Mouse (Mus musculus) mature B cell (primary cell): ENCODE measurements around the gene Ppt1.
"Not testable (repeated sequence)": the region's sequence is repeated elsewhere in the genome, so short reads cannot be mapped to it uniquely, and the experiment has no call there.

Source experiments
- in situ Hi-C: fragments of 300-500 bp; cut with MboI; formaldehyde crosslinking; loops from 2 replicates; pipeline ENCODE4 v1.14.3; 2019

Ppt1 gene

GRCm38 (mm10) chr4:122835530-122836402 is at the start of gene Ppt1:
Gene Ppt1, plus strand, starts transcription at chr4:122836242.
- in situ Hi-C loops: no loop called here

- in situ Hi-C loops: no loop called here
These were observed 46.5 kb upstream of the Ppt1 start for GRCm38 (mm10) chr4:122789335-122790089.

GRCm38 (mm10) chr4:122808108-122808507 is 27.9 kb upstream of the Ppt1 start:
- in situ Hi-C loops: no loop called here

GRCm38 (mm10) chr4:122811180-122811579 is 24.9 kb upstream of the Ppt1 start:
- in situ Hi-C loops: no loop called here

GRCm38 (mm10) chr4:122811824-122812223 is 24.2 kb upstream of the Ppt1 start:
- in situ Hi-C loops: no loop called here

GRCm38 (mm10) chr4:122816202-122816601 is 19.8 kb upstream of the Ppt1 start:
- in situ Hi-C loops: no loop called here

GRCm38 (mm10) chr4:122820941-122821340 is 15.1 kb upstream of the Ppt1 start:
- in situ Hi-C loops: not testable (repeated sequence)

- in situ Hi-C loops: no loop called here
These were observed 8.4 kb upstream of the Ppt1 start for GRCm38 (mm10) chr4:122827651-122828050.

GRCm38 (mm10) chr4:122829339-122829738 is 6.7 kb upstream of the Ppt1 start:
- in situ Hi-C loops: no loop called here

- in situ Hi-C loops: no loop called here
These were observed 4.2 kb upstream of the Ppt1 start for GRCm38 (mm10) chr4:122831888-122832287.

- in situ Hi-C loops: no loop called here
These were observed 347 bp downstream of the Ppt1 start for GRCm38 (mm10) chr4:122836403-122836775.

- in situ Hi-C loops: no loop called here
These were observed 1.2 kb downstream of the Ppt1 start for GRCm38 (mm10) chr4:122837180-122837730.

- in situ Hi-C loops: no loop called here
These were observed 2.0 kb downstream of the Ppt1 start for GRCm38 (mm10) chr4:122837994-122838393.

- in situ Hi-C loops: no loop called here
These were observed 2.4 kb downstream of the Ppt1 start for GRCm38 (mm10) chr4:122838416-122838815.

GRCm38 (mm10) chr4:122848150-122848621 is 12.1 kb downstream of the Ppt1 start:
- in situ Hi-C loops: no loop called here

GRCm38 (mm10) chr4:122851535-122851934 is 15.5 kb downstream of the Ppt1 start:
- in situ Hi-C loops: no loop called here

GRCm38 (mm10) chr4:122853691-122854090 is 17.6 kb downstream of the Ppt1 start:
- in situ Hi-C loops: no loop called here

- in situ Hi-C loops: no loop called here
These were observed 18.7 kb downstream of the Ppt1 start for GRCm38 (mm10) chr4:122854770-122855169.

- in situ Hi-C loops: no loop called here
These were observed 21.9 kb downstream of the Ppt1 start for GRCm38 (mm10) chr4:122857909-122858308.

- in situ Hi-C loops: no loop called here
These were observed 23.1 kb downstream of the Ppt1 start for GRCm38 (mm10) chr4:122859096-122859674.

GRCm38 (mm10) chr4:122861836-122862235 is 25.8 kb downstream of the Ppt1 start:
- in situ Hi-C loops: no loop called here

- in situ Hi-C loops: no loop called here
These were observed 32.0 kb downstream of the Ppt1 start for GRCm38 (mm10) chr4:122868041-122868440.
